Mouse (Mus musculus) limb, embryonic 11.5 days (tissue): ENCODE results near the gene Cd5. TPM values are rescaled to one million over a fixed set of nuclear protein-coding genes. Genes with fewer than 3 reads are reported as not detected.

ENCODE experiments used
- ATAC-seq: fragments of 200-750 bp; cut with Nextera tagmentation; 2 replicates; pipeline ENCODE4 v1.8.0; 2017; ENCODE audit warnings: low read depth; ENCODE audit not compliant: insufficient number of reproducible peaks, low FRiP score, low TSS enrichment
- DNase-seq: peaks from one replicate; pipeline ENCODE4 v3.0.0-alpha.2; 2015; ENCODE audit warnings: low spot score
- H3K27ac ChIP-seq: fragments of 300-500 bp; sonication (generic); replicated peaks from 2 replicates; pipeline ENCODE4 v1.5.1; 2014; ENCODE audit warnings: low read depth, mild to moderate bottlenecking, low read length
- H3K27me3 ChIP-seq: fragments of 300-500 bp; sonication (generic); 2 replicates; pipeline ENCODE4 v1.6.1; 2014; ENCODE audit warnings: mild to moderate bottlenecking, low read length, mixed read lengths; ENCODE audit not compliant: control insufficient read depth, insufficient read depth
- H3K36me3 ChIP-seq: fragments of 300-500 bp; sonication (generic); 2 replicates; pipeline ENCODE4 v1.6.1; 2014; ENCODE audit warnings: mild to moderate bottlenecking, low read length, moderate library complexity, mixed read lengths; ENCODE audit not compliant: control insufficient read depth, insufficient read depth
- H3K4me1 ChIP-seq: fragments of 300-500 bp; sonication (generic); 2 replicates; pipeline ENCODE4 v1.6.1; 2014; ENCODE audit warnings: low read length, mixed read lengths; ENCODE audit not compliant: control insufficient read depth, insufficient read depth
- H3K4me2 ChIP-seq: fragments of 300-500 bp; sonication (generic); 2 replicates; pipeline ENCODE4 v1.6.1; 2014; ENCODE audit warnings: low read depth, mild to moderate bottlenecking, moderate library complexity; ENCODE audit not compliant: severe bottlenecking
- H3K4me3 ChIP-seq: fragments of 300-500 bp; sonication (generic); 2 replicates; pipeline ENCODE4 v1.5.1; 2014; ENCODE audit warnings: low read depth, low read length
- H3K9ac ChIP-seq: fragments of 300-500 bp; sonication (generic); 2 replicates; pipeline ENCODE4 v1.6.1; 2014; ENCODE audit warnings: mild to moderate bottlenecking, low read length
- H3K9me3 ChIP-seq: fragments of 300-500 bp; sonication (generic); 2 replicates; pipeline ENCODE4 v1.6.1; 2016; ENCODE audit warnings: low read length; ENCODE audit not compliant: control insufficient read depth
- WGBS: fragments of 180-500 bp; shearing (Covaris S2); extraction: QIAGEN DNeasy Blood & Tissue Kit; methylation state at CpG from one replicate; pipeline ENCODE4 v1.1.7; 2014; 5-methylcytosine and 5-hydroxymethylcytosine counted together
- polyA plus RNA-seq: library from polyadenylated mRNA; unstranded; fragments of >200 nt; fragmentation: Nextera tagmentation; extraction: Ambion mirVana; gene quantifications from 2 replicates; pipeline ENCODE4 v1.2.1, GENCODE M21; 2014

The Cd5 gene
- polyA plus RNA-seq, result not detected in 2 replicates

DNA sequence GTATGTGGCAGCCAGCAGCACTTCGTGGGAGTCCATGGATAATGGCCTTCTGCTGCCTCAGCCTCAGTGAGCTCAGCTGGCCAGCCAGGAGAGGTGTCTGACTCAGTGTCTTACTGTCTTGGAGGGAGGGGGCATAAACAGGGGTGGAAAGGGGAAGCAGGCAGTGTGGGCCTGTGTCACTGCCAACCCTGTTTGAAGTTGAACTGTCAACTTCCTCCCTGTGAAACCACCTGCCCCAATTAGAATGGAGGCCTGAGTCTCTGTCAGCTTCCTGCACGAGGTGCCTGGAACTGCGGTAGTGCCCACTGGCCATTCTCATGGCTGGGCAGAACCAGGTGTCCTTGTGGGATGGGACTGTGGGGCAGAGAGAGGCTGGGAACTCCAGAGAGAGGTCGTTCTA, at the start of gene Cd5:
TSS of gene Cd5 (minus strand) at position 192 of the 400 bp plus-strand sequence.
- no peaks in the 10 kb centered on the region for H3K27me3 ChIP-seq
- no peak within 1 kb of the TSS for H3K4me2 ChIP-seq
- no peak within 1 kb of the TSS for H3K27ac ChIP-seq
- no peak within 1 kb of the TSS for H3K9ac ChIP-seq
- no peak within 1 kb of the TSS for H3K4me3 ChIP-seq
- H3K4me1 ChIP-seq, result no peaks in the 10 kb centered on the region
- no peak for ATAC-seq
- no peak for DNase-seq
- 65% methylated on average over 4 of the region's 4 CpGs for whole genome bisulfite sequencing
- H3K9me3 ChIP-seq, result no peaks in the 10 kb centered on the region
- H3K36me3 ChIP-seq, result no peaks in the 10 kb centered on the region

DNA sequence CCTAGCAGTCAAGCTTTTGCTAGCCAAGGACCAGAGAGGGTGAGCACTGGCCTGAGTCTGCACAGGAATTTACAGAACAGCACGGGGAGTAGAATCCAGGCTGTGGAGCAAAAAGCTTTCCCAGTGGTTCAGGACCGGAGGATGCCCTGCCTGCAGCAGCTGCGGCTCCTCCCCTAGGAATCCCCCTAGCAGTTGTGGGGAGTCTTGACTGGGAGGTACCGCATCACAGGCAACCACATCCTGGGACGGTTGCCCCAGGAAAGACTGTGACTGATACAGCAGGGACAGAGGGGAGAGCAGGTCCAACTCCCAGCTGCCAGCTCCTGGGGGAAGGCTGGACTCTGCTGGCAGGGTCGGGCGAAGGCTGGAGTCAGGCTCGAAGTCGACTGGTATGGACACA, 49.4 kb upstream of the Cd5 start:
- WGBS, result 82% methylated on average over 9 of the region's 9 CpGs
- no peaks in the 10 kb centered on the region for H3K4me1 ChIP-seq
- H3K27me3 ChIP-seq, result no peaks in the 10 kb centered on the region
- H3K4me2 ChIP-seq, result no peak overlapping the region
- H3K4me3 ChIP-seq, result no peak overlapping the region
- ATAC-seq (no peak), DNase-seq (no peak)
- no peaks in the 10 kb centered on the region for H3K36me3 ChIP-seq
- no peaks in the 10 kb centered on the region for H3K9me3 ChIP-seq
- no peak overlapping the region for H3K27ac ChIP-seq
- no peak overlapping the region for H3K9ac ChIP-seq

- H3K27ac ChIP-seq, result no peak overlapping the region
- H3K4me3 ChIP-seq, result no peak overlapping the region
- DNase-seq, result no peak
- no peak overlapping the region for H3K4me2 ChIP-seq
- no peaks in the 10 kb centered on the region for H3K4me1 ChIP-seq
- no peaks in the 10 kb centered on the region for H3K36me3 ChIP-seq
- H3K9me3 ChIP-seq, result no peaks in the 10 kb centered on the region
- H3K27me3 ChIP-seq, result no peaks in the 10 kb centered on the region
- H3K9ac ChIP-seq, result no peak overlapping the region
- WGBS, result 88% methylated on average over 4 of the region's 4 CpGs
- ATAC-seq, result no peak
Observed at GRCm38 (mm10) chr19:10787406-10787805, 48.6 kb upstream of the Cd5 start.

DNA sequence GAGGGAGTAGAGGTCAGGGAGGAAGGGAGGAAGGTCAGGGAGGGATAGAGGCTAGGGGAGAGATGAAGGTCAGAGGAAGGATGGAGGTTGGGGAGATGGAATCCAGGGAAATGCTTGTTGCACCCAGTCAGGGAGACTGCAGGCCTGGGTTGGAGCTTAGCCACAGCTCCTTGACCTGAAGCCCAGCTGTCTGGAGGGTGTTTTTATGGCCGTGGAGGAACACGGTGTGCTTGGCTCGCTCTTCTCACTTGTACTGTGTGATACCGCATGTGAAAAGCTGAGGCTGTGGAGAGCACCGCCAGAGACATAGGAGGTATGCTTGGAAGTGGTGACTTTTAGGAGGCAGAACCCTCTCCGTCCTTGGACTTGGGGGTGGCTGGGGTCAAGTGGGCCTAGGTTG, 48.0 kb upstream of the Cd5 start:
- Histone ChIP-seq H3K4me1 (no peaks in the 10 kb centered on the region), H3K27ac (no peak overlapping the region), H3K9ac (no peak overlapping the region), H3K9me3 (no peaks in the 10 kb centered on the region), H3K4me3 (no peak overlapping the region), H3K4me2 (no peak overlapping the region), H3K36me3 (no peaks in the 10 kb centered on the region), H3K27me3 (no peaks in the 10 kb centered on the region)
- DNase-seq (no peak), ATAC-seq (no peak)
- 90% methylated on average over 6 of the region's 6 CpGs for WGBS

GRCm38 (mm10) chr19:10784796-10785459, 46.1 kb upstream of the Cd5 start:
- DNase-seq (no peak), ATAC-seq (no peak)
- no peak overlapping the region for H3K4me3 ChIP-seq
- no peaks in the 10 kb centered on the region for H3K4me1 ChIP-seq
- no peak overlapping the region for H3K9ac ChIP-seq
- no peaks in the 10 kb centered on the region for H3K9me3 ChIP-seq
- no peaks in the 10 kb centered on the region for H3K27me3 ChIP-seq
- WGBS, result 81% methylated on average over 10 of the region's 10 CpGs
- H3K27ac ChIP-seq, result no peak overlapping the region
- H3K4me2 ChIP-seq, result no peak overlapping the region
- H3K36me3 ChIP-seq, result no peaks in the 10 kb centered on the region

DNA sequence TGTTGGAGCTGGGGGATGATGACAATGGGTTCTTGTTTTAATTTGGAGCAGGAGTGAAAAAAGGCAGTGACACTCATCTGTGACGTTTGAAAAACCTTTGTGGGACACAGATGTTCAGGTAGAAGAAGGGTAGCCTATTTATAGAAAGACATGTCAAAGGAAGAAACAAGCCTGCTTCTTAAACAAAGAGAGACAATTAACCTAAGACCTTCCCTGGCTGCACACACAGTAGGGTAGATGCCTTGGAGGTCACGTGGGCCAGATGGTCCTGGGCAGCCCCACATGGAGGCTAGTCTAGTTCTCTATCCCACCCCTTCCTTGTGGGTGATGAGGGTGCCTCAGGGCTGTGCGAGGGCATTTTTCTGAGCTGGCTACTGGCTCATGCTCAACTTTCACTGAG, 45.3 kb upstream of the Cd5 start:
- WGBS, result 36% methylated on average over 3 of the region's 3 CpGs
- ATAC-seq, result no peak
- H3K4me1 ChIP-seq, result no peaks in the 10 kb centered on the region
- no peaks in the 10 kb centered on the region for H3K9me3 ChIP-seq
- DNase-seq, result no peak
- H3K27me3 ChIP-seq, result no peaks in the 10 kb centered on the region
- H3K4me2 ChIP-seq, result no peak overlapping the region
- no peak overlapping the region for H3K27ac ChIP-seq
- H3K9ac ChIP-seq, result no peak overlapping the region
- H3K36me3 ChIP-seq, result no peaks in the 10 kb centered on the region
- no peak overlapping the region for H3K4me3 ChIP-seq

DNA sequence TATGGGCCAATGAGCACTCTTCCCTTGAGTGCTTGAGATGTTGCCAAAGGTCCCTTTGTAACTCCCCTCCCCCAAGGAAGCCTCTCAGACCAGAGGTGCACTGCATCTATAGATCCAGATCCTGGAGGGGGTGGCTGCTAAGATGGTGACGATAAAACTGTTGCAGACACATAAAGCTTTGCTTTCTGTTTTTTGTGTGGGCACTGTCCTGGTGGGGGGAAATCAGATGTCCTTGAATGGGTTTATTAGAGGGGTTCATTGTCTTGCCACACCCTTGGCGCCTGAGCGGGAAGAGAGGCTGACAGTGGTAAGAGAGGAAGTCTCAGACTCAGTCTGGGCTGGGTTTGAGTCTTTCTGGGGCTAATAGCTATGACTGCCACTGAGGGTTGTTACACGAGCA, 44.4 kb upstream of the Cd5 start:
- H3K4me2 ChIP-seq, result no peak overlapping the region
- H3K4me1 ChIP-seq, result no peaks in the 10 kb centered on the region
- no peaks in the 10 kb centered on the region for H3K9me3 ChIP-seq
- no peak for ATAC-seq
- H3K36me3 ChIP-seq, result no peaks in the 10 kb centered on the region
- no peak overlapping the region for H3K9ac ChIP-seq
- DNase-seq, result no peak
- WGBS, result 80% methylated on average over 4 of the region's 4 CpGs
- H3K4me3 ChIP-seq, result no peak overlapping the region
- no peak overlapping the region for H3K27ac ChIP-seq
- no peaks in the 10 kb centered on the region for H3K27me3 ChIP-seq

DNA sequence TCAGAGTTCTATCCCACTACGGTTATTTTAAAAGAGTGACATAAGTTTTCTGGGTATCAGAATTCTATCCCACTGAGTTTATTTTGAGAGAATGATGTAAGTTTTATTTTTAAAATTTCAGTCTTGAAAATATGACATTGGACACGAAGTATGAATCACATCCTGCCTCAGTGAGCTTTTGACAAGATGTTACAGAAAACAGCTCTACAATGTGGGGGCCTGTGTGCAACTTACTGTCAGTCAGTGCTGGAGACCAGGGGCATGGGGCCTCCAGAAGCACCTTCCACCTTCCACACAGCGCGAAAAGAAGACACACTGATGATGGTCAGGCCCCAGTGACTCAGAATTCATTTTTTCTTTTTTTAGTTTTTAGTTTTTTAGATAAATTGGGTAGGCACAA, 42.8 kb upstream of the Cd5 start:
- H3K9ac ChIP-seq, result no peak overlapping the region
- no peaks in the 10 kb centered on the region for H3K9me3 ChIP-seq
- DNase-seq (no peak), ATAC-seq (no peak)
- no peak overlapping the region for H3K27ac ChIP-seq
- no peak overlapping the region for H3K4me3 ChIP-seq
- no peaks in the 10 kb centered on the region for H3K4me1 ChIP-seq
- no peak overlapping the region for H3K4me2 ChIP-seq
- WGBS, result 84% methylated on average over 4 of the region's 4 CpGs
- no peaks in the 10 kb centered on the region for H3K27me3 ChIP-seq
- no peaks in the 10 kb centered on the region for H3K36me3 ChIP-seq

- 87% methylated on average over 4 of the region's 4 CpGs for WGBS
- no peaks in the 10 kb centered on the region for H3K36me3 ChIP-seq
- H3K4me3 ChIP-seq, result no peak overlapping the region
- H3K4me1 ChIP-seq, result no peaks in the 10 kb centered on the region
- H3K9me3 ChIP-seq, result no peaks in the 10 kb centered on the region
- DNase-seq, result no peak
- H3K27me3 ChIP-seq, result no peaks in the 10 kb centered on the region
- H3K4me2 ChIP-seq, result no peak overlapping the region
- no peak overlapping the region for H3K27ac ChIP-seq
- no peak overlapping the region for H3K9ac ChIP-seq
- no peak for ATAC-seq
Observed at GRCm38 (mm10) chr19:10776906-10777305, 38.1 kb upstream of the Cd5 start.
